Mouse (Mus musculus) right cerebral cortex, postnatal 25 days (tissue): Measurements from ENCODE around the gene Prkce.

Experiments
- DNase-seq: peaks from one replicate; pipeline ENCODE4 v3.0.0; 2022

The Prkce gene

DNA sequence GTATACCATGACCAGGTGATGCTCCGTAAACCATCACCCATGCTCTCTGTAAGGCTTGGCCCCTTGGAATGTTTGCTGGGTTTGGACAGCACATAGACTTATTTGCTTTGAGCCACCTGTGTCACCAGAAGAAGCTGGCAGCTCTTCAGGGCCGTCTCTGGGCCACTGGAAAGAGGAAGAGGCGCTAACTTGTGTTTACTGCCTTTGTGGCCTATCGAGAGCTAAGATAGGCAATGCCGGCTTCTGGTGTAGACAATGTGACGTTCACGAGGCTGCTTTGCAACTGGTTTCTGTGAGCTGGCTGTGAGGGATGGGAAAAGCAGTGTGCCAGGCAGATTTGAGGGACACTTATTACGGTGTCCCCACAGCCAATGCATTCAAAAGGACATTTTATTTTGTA is 176.4 kb downstream of the Prkce start:
- no peak for DNase-seq

DNA sequence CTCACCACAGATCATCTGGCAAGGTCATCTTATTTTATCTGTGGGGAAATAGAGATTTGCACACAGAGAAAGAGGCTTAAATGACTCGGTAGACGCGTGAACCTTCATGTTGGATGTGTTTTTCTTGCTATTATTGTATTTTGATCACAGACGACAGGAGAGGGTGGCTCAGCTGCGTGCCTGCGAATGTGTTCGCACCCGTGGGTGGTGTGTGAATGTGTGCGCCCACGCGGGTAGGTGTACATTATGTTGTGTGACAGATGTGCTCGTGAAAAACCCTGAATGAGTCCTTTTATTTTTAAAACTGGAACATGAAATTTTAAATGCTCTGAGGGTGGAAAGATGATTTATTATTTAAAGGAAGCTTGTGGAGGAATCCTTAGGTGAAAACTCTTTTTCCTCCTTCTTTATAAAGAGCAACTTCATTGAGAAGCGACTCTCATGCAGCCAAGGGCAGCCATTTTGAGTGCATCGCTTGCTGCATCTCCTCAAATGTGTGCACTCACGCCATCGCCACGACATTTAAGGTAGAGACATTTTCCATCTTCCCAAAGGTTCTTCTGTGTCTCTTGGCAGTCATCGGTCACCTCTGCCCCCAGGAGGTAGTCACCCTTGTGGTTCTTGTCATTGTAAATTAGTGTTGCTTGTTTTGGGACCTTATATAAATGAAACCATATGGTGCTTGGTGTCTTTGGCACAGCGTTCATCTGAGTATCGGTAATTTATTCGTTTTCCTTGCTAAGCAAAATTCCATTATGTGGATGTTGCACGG is 177.8 kb downstream of the Prkce start:
- DNase-seq = peak; percentile 86

DNA sequence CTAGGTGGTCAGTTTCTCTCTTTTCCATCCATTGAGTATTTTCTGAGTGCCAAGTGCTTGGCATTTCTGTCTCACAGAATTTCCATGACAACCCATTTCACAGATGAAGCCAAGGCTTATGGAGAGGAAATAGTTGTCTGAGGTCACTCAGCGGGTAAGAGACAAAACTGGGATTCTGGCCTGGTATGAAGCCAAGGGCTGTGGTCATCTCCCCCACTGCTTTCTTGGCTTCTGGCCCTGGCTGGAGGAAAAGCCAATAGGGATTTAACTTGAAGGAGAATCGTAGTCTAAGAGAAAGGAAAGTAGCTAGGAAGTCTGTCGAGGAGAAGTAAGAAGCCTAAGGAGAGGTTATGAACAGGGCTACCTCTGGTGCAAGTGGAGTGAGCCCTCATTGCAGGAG is 182.7 kb downstream of the Prkce start:
- no peak for DNase-seq

GRCm38 (mm10) chr17:86350791-86351261 is 183.2 kb downstream of the Prkce start:
- DNase-seq = no peak

DNA sequence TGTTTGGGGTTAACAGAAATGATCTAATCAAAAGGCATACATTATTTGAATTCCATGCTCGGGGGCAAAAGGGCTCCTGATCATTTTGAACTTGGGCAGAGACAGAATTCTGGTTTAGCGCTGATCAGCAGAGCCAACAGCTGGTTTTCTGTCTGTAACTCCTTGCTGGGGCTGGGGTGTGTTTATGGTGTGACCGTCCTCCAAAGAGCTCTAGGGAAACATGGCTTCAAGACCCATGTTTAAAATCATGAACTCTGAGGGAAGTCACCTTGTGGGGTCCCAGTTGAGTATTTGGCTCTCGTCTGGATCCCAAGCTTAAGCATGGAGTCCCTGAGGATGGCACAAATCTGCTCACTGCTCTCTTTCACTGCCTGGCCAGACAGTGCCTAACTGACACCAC is 183.7 kb downstream of the Prkce start:
- DNase-seq = no peak

DNA sequence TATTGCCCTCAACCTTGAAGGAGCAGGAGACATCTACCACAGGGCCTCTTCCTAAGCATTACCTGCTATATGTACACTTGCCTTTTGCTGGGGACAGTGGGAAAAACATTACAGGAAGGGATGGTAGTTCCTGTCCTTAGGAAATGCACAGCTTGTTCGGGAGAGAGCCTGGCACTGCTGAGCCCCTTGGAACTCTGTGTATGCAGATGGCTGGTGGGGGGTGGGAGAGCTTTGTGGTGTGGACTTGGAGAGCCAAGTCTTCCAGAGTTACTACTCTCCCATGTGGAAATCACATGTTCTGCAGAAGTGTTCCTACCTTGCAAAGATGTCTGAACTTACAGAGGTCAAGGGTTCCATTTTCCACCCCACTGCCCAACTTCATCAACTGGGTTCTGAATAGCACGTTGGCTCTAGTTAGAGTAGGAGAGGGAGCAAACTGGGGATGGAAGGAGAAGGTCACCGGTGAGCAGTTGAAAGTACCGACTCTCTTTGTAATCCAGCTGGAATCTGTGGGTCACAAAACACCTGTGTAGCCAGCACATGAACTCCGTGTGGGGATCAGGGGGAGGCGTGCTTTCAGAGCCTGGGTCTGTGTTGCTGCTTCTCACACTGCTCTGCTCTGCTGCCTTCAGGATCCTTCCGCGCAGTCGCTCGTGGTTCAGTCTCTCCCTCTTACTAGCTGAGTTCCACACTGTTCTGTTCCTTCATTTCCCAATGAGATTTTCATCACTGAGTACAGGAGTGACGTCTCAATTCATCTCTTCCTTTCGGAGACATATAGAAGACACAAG is 184.9 kb downstream of the Prkce start:
- no peak for DNase-seq

GRCm38 (mm10) chr17:86353679-86354078 is 186.1 kb downstream of the Prkce start:
- no peak for DNase-seq

DNA sequence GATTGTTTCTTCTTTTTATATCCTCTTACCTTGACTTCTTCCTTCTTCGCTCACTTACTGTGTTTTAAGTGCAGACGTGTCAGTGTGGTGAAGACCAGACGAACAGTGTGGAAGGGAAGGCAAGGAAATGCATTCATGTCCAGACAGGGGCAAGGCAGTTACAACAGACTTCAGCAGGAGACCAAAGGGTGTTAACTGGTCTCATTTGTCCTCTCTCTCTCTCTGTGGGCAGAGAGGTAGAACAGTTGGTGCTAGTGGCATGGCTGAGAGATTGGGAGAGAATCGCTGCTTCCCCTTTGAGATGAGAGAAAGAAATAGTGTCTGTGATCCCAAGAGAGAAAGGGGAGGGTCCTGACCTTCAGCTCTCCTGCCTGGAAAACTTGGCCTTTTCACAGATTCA is 186.5 kb downstream of the Prkce start:
- no peak for DNase-seq

GRCm38 (mm10) chr17:86354896-86355295 is 187.3 kb downstream of the Prkce start:
- DNase-seq = no peak

- no peak for DNase-seq
Measured at GRCm38 (mm10) chr17:86355318-86355717, 187.7 kb downstream of the Prkce start.

- DNase-seq = no peak
Measured at GRCm38 (mm10) chr17:86355772-86356451, 188.3 kb downstream of the Prkce start.

DNA sequence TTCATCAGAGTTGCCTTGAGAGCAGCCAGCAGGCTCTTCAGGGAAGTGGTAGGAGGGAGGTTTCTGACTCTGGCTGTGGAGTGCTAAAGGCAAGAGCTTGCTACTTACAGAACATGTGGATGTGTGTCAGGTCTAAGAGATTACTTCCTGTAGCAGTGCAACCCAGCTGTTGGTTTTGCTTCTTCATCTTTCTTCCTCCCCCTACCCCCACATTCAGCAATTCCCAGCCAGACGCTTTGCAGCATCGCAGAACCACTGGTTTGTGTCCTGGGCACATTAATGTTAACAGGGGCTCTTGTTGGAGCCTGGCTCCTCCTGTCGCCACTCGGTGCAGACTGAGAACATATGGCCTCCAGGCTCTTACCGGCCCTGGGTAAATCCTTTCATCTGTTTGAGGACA is 190.8 kb downstream of the Prkce start:
- DNase-seq = no peak

DNA sequence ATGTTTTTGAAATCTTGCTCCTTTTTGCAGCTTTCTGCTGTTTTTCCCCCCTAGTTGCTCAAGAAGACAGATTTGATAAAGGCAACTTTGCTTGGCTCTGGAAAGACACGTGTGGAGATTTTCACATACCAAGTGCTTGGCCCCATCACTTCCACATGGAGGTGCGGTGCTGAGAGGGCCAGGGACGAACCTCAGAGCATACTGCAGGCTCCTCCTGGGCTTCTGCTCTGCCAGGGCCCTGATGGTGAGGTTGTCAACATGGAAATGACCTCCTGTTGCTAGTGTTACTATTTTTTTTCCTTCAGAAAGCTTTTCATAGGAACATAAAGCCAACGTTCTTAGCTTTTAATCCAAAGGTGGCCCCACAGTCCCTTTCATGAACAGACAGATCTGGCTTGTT is 191.3 kb downstream of the Prkce start:
- DNase-seq = no peak

DNA sequence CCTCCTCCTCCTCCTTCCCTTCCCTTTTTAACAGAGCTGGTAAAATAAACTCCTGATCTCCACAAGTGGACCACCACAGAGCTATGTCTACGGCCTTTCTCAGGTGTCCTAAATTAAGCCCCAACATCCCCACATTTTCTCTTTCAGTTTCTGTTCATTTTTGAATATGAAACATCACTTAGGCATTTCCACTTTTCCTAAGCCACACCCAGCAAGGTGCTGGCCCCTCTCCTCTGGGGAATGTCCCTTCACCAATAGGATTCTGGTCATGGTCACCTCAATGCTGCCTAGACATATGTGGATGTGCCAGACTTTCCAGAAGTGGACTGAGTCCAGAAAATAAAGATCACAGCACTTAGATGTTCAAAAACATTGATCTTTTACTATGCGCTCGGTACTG is 193.3 kb downstream of the Prkce start:
- DNase-seq = no peak

GRCm38 (mm10) chr17:86363356-86363755 is 195.8 kb downstream of the Prkce start:
- DNase-seq = no peak

DNA sequence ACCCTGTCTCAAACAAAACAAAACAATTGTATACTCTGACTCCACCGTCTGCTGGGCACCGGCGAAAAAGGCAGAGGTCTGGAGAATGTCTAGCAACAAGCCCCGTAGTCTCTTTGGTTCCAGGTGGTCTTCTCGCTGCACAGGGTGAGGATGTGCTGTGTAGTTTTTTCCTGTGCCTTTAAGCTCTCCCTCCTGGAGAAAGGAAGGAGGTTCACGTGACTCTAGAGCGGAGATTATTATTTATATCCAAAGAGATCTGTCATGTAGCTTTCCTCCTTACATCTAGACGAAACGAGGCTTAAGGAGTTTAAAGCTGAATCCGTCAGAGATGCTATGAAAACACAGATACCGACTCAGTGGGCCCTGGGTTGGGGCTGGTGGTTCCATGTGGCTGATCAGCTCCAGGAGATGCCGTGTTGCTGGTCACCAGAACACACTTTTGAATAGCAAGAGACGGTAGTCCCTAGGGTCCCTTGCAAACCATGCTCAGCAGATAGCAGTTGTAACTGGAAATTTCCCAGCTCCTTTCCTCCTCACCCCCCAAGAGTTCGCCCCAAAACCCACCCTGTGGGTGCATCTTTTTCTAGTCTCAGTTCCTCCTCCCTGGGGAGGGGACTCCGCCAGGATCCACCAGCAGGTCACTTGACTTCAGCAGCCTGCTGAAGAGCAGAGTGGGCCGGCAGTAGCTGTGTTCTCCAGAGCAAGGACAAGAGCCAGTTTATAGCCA is 196.9 kb downstream of the Prkce start:
- no peak for DNase-seq

- DNase-seq = no peak
Measured at GRCm38 (mm10) chr17:86366919-86367318, 199.3 kb downstream of the Prkce start.

DNA sequence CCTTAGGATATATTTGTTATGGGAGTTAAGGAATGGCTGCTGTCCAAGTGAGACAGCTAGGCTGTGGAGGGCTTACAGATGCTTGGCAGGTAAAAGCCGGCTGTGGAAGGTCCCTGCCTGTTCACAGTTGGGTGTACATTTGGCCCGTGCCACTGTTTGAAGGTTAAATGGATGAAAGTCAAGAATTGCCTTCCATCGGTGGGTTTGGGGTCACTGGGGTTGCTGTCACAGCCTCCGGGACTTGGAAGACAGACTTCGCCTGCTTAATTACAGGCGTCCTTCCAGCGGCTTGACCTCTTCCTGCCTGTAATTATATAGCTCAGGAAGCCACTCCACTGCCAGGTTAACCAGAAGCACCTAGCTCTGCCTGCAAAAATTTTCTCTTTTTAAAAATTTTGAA is 200.1 kb downstream of the Prkce start:
- no peak for DNase-seq

GRCm38 (mm10) chr17:86370106-86370742 is 202.6 kb downstream of the Prkce start:
- no peak for DNase-seq

- no peak for DNase-seq
Measured at GRCm38 (mm10) chr17:86371101-86371561, 203.5 kb downstream of the Prkce start.

DNA sequence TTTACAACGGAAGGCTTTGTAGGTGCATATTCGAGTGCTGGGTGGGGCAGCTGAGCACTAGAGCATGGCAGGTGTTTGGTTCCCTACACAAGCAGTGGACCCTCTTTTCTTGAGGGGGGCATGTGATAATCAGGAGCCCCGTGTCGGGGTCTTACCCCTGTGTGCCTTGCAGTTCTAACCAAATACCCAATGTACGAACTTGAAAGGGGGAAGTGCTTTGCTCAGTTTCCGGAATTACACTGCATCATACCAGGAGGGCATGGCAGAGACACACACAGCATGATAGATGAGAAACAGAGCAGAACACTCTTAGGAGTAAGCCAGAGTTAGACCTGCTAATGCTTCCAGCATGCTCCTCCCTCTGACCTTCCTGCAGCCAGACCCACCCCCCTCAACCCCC is 208.8 kb downstream of the Prkce start:
- DNase-seq = no peak

DNA sequence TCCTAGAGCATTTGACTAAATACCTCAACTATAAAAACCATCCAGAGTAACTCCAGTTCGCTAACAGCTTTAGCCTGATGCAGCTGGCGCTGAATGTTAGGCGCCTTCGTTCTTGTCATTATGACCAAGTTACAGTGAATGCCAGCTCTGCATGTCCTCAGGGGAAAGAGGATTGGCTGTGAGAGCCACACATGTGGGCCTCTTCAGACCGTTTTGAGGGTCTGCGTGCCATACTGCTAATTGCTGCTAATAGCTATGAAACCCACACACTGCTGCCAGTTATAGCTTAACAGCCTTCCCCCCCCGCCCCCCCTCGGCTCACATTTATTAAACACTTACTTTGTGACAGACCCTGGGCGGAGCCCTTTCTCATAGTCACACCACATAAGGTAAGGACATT is 210.3 kb downstream of the Prkce start:
- no peak for DNase-seq
